In genomic region chr15:84266290-84266689, GRCm38 (mm10) we compare ENCODE assay signal across 18 mouse cellular contexts. TPM values are rescaled to one million over a fixed set of nuclear protein-coding genes. Genes with fewer than 3 reads are reported as not detected.
DNase-seq lines count a peak whose midpoint lies in the region; ATAC-seq lines count a peak whose summit lies in the region.
"Had no signal": no experiment of that assay in that cellular context is flagged by ENCODE, and none has a peak within 500 bp of the region (broad histone marks: within the 10 kb centered on the region; RNA-seq: fewer than 3 reads in every experiment).

No protein-coding gene starts in this region.

- H3K4me3 ChIP-seq in forebrain, embryonic 15.5 days, result no peak overlapping the region
- H3K4me3 ChIP-seq in forebrain, embryonic 16.5 days (replicated peaks; ENCODE audit: low read length), result no peak overlapping the region
- H3K4me3 ChIP-seq in heart, embryonic 13.5 days, result no peak overlapping the region
- H3K4me3 ChIP-seq in hindbrain, embryonic 13.5 days, result no peak overlapping the region
- no peak overlapping the region for H3K4me3 ChIP-seq in hindbrain, embryonic 12.5 days
- H3K4me3 ChIP-seq: hindbrain, embryonic 15.5 days; midbrain, embryonic 12.5 days had no signal

- H3K27ac ChIP-seq in forebrain, embryonic 15.5 days (replicated peaks), result peak overlapping the region; percentile 44; the same call in 1 of the 2 replicates
- H3K27ac ChIP-seq in forebrain, embryonic 16.5 days (ENCODE audit: low read length), result no peak overlapping the region
- peak overlapping the region; percentile 89 for H3K27ac ChIP-seq in heart, embryonic 13.5 days (replicated peaks)
- 0 out of 2 replicates have a peak overlapping the region, but pooled peaks have one; percentile 3 for H3K27ac ChIP-seq in hindbrain, embryonic 13.5 days
- H3K27ac ChIP-seq in hindbrain, embryonic 12.5 days, result no peak overlapping the region
- H3K27ac ChIP-seq: hindbrain, embryonic 15.5 days; kidney, postnatal 0 days; midbrain, embryonic 12.5 days had no signal

- peaks cover 10% of the 10 kb centered on the region; the same call in 1 of the 2 replicates for H3K4me1 ChIP-seq in forebrain, embryonic 15.5 days
- H3K4me1 ChIP-seq in forebrain, embryonic 16.5 days (replicated peaks; ENCODE audit: control insufficient read depth, insufficient read depth, low read length), result 0 out of 2 replicates have a peak, but pooled peaks cover 3% of the 10 kb centered on the region
- H3K4me1 ChIP-seq in heart, embryonic 13.5 days, result peaks cover 69% of the 10 kb centered on the region
- peaks cover 20% of the 10 kb centered on the region for H3K4me1 ChIP-seq in hindbrain, embryonic 13.5 days (replicated peaks)
- peaks cover 18% of the 10 kb centered on the region for H3K4me1 ChIP-seq in hindbrain, embryonic 12.5 days

- DNase-seq in heart, postnatal 4 days, result no peak
- DNase-seq in brain, adult 2 months (ENCODE audit: low read depth, low spot score), result peak; percentile 66
- no peak for DNase-seq in liver
- DNase-seq: adrenal gland, postnatal 10 days; cerebellum, adult 8-10 months; cerebellum, postnatal 36 days; kidney, adult 2 months; liver, postnatal 0 days had no signal

- no peaks in the 10 kb centered on the region for H3K36me3 ChIP-seq in forebrain, embryonic 15.5 days
- H3K36me3 ChIP-seq in forebrain, embryonic 16.5 days (ENCODE audit: control insufficient read depth, insufficient read depth), result no peaks in the 10 kb centered on the region
- H3K36me3 ChIP-seq in heart, embryonic 13.5 days, result peaks cover 5% of the 10 kb centered on the region
- no peaks in the 10 kb centered on the region for H3K36me3 ChIP-seq in hindbrain, embryonic 13.5 days
- H3K36me3 ChIP-seq in hindbrain, embryonic 12.5 days, result no peaks in the 10 kb centered on the region
- H3K36me3 ChIP-seq: hindbrain, embryonic 15.5 days; midbrain, embryonic 12.5 days had no signal

- H3K9ac ChIP-seq in forebrain, embryonic 15.5 days (replicated peaks), result no peak overlapping the region
- H3K9ac ChIP-seq in forebrain, embryonic 16.5 days (replicated peaks; ENCODE audit: low read depth, low read length), result no peak overlapping the region
- H3K9ac ChIP-seq in heart, embryonic 13.5 days, result 0 out of 2 replicates have a peak overlapping the region, but pooled peaks have one; percentile 52
- no peak overlapping the region for H3K9ac ChIP-seq in hindbrain, embryonic 13.5 days
- H3K9ac ChIP-seq in hindbrain, embryonic 12.5 days, result no peak overlapping the region
- H3K9ac ChIP-seq: hindbrain, embryonic 15.5 days; liver, postnatal 0 days; midbrain, embryonic 12.5 days had no signal

- 57% methylated on average over 4 of the region's 4 CpGs for WGBS in forebrain, embryonic 15.5 days
- WGBS in forebrain, embryonic 16.5 days, result 63% methylated on average over 4 of the region's 4 CpGs
- 45% methylated on average over 4 of the region's 4 CpGs for whole genome bisulfite sequencing in heart, embryonic 13.5 days
- 75% methylated on average over 4 of the region's 4 CpGs for WGBS in hindbrain, embryonic 13.5 days
- 71% methylated on average over 4 of the region's 4 CpGs for WGBS in hindbrain, embryonic 12.5 days

- ATAC-seq in forebrain, embryonic 15.5 days (replicated peaks), result no peak
- no peak for ATAC-seq in forebrain, embryonic 16.5 days
- ATAC-seq in heart, embryonic 13.5 days (ENCODE audit: extremely low read depth, insufficient number of reproducible peaks, low FRiP score, low TSS enrichment), result no peak
- ATAC-seq in hindbrain, embryonic 13.5 days (ENCODE audit: low FRiP score), result no peak
- ATAC-seq in hindbrain, embryonic 12.5 days (ENCODE audit: low FRiP score), result no peak
- ATAC-seq: liver, postnatal 0 days; lung, postnatal 0 days had no signal

- no peaks in the 10 kb centered on the region for H3K27me3 ChIP-seq in forebrain, embryonic 15.5 days
- H3K27me3 ChIP-seq in forebrain, embryonic 16.5 days (replicated peaks; ENCODE audit: control insufficient read depth, insufficient read depth, low read length), result no peaks in the 10 kb centered on the region
- no peaks in the 10 kb centered on the region for H3K27me3 ChIP-seq in heart, embryonic 13.5 days (replicated peaks)
- H3K27me3 ChIP-seq in hindbrain, embryonic 13.5 days, result 0 out of 2 replicates have a peak, but pooled peaks cover 11% of the 10 kb centered on the region
- 0 out of 2 replicates have a peak, but pooled peaks cover 6% of the 10 kb centered on the region for H3K27me3 ChIP-seq in hindbrain, embryonic 12.5 days

- H3K4me2 ChIP-seq in forebrain, embryonic 15.5 days (replicated peaks), result no peak overlapping the region
- H3K4me2 ChIP-seq in forebrain, embryonic 16.5 days (ENCODE audit: low read length), result no peak overlapping the region
- peak overlapping the region; percentile 25; the same call in 1 of the 2 replicates for H3K4me2 ChIP-seq in heart, embryonic 13.5 days
- no peak overlapping the region for H3K4me2 ChIP-seq in hindbrain, embryonic 13.5 days
- H3K4me2 ChIP-seq in hindbrain, embryonic 12.5 days (replicated peaks), result no peak overlapping the region
- H3K4me2 ChIP-seq: hindbrain, embryonic 15.5 days; liver, embryonic 11.5 days; midbrain, embryonic 12.5 days had no signal

- no peaks in the 10 kb centered on the region for H3K9me3 ChIP-seq in forebrain, embryonic 15.5 days
- no peaks in the 10 kb centered on the region for H3K9me3 ChIP-seq in forebrain, embryonic 16.5 days (ENCODE audit: control insufficient read depth, low read length)
- no peaks in the 10 kb centered on the region for H3K9me3 ChIP-seq in heart, embryonic 13.5 days
- no peaks in the 10 kb centered on the region for H3K9me3 ChIP-seq in hindbrain, embryonic 13.5 days
- no peaks in the 10 kb centered on the region for H3K9me3 ChIP-seq in hindbrain, embryonic 12.5 days (replicated peaks)
- H3K9me3 ChIP-seq: hindbrain, embryonic 15.5 days; midbrain, embryonic 12.5 days had no signal

RNA-seq across cellular contexts. Expression of gene Parvb, which starts 34.4 kb away (rescaled TPM):
- polyA plus RNA-seq in forebrain, embryonic 15.5 days (2015; fragmentation: Nextera tagmentation; extraction: Ambion mirVana), result 2.8 and 3.8 TPM in 2 replicates
- polyA plus RNA-seq in forebrain, embryonic 16.5 days (2015; fragmentation: Nextera tagmentation; extraction: Ambion mirVana), result 2.2 and 2.8 TPM in 2 replicates
- polyA plus RNA-seq in heart, embryonic 13.5 days (2015; fragmentation: Nextera tagmentation; extraction: Ambion mirVana), result 12.7 and 15.5 TPM in 2 replicates
- total RNA-seq in heart, postnatal 4 days (2021), result 100 to 1,000 TPM; 172 to 177 TPM
- polyA plus RNA-seq in hindbrain, embryonic 13.5 days (2015; fragmentation: Nextera tagmentation; extraction: Ambion mirVana), result 3.9 and 4.5 TPM in 2 replicates
- 5.0 and 6.5 TPM in 2 replicates for polyA plus RNA-seq in hindbrain, embryonic 12.5 days (2016; fragmentation: Nextera tagmentation; extraction: Ambion mirVana)

RNA-seq across cellular contexts. Expression of gene Parvg, which starts 57.5 kb away (rescaled TPM):
- 0.75 and 1.0 TPM in 2 replicates for polyA plus RNA-seq in forebrain, embryonic 15.5 days (2015; fragmentation: Nextera tagmentation; extraction: Ambion mirVana)
- polyA plus RNA-seq in forebrain, embryonic 16.5 days (2015; fragmentation: Nextera tagmentation; extraction: Ambion mirVana), result 0.84 and 1.0 TPM in 2 replicates
- polyA plus RNA-seq in heart, embryonic 13.5 days (2015; fragmentation: Nextera tagmentation; extraction: Ambion mirVana), result 1.2 and 1.5 TPM in 2 replicates
- 1 to 10 TPM; 1.6 to 2.4 TPM for total RNA-seq in heart, postnatal 4 days (2021)
- 0.92 and 1.1 TPM in 2 replicates for polyA plus RNA-seq in hindbrain, embryonic 13.5 days (2015; fragmentation: Nextera tagmentation; extraction: Ambion mirVana)
- polyA plus RNA-seq in hindbrain, embryonic 12.5 days (2016; fragmentation: Nextera tagmentation; extraction: Ambion mirVana), result 1.1 and 1.5 TPM in 2 replicates

Comparison
In these comparisons a context has a peak if more than half of its experiments do, and no peak if none do; other contexts are left out.
1. H3K27ac ChIP-seq: peak in forebrain, embryonic 15.5 days (single experiment), heart, embryonic 13.5 days (single experiment) and hindbrain, embryonic 13.5 days (single experiment); none in forebrain, embryonic 16.5 days (single experiment) and hindbrain, embryonic 12.5 days (single experiment).